Mouse (Mus musculus): ENCODE measurements around the gene Pabpc4l.
"Not testable (repeated sequence)": the region's sequence is repeated elsewhere in the genome, so short reads cannot be mapped to it uniquely, and the experiment has no call there.

The Pabpc4l gene

GRCm38 (mm10) chr3:46447481-46448265 is at the start of gene Pabpc4l:
TSS of gene Pabpc4l (minus strand) at chr3:46448219.
- DNase-seq (ENCODE audit: low spot score), result peak; percentile 54

GRCm38 (mm10) chr3:46490989-46491259 is 42.9 kb upstream of the Pabpc4l start:
- DNase-seq (ENCODE audit: low spot score), result no peak

- no peak for DNase-seq (ENCODE audit: low spot score)
These were observed 42.3 kb upstream of the Pabpc4l start for GRCm38 (mm10) chr3:46490132-46490988.

- not testable (repeated sequence) for DNase-seq (ENCODE audit: low spot score)
These were observed 38.1 kb upstream of the Pabpc4l start for GRCm38 (mm10) chr3:46486091-46486490.

GRCm38 (mm10) chr3:46448266-46448532 is 180 bp upstream of the Pabpc4l start:
- no peak for DNase-seq (ENCODE audit: low spot score)

GRCm38 (mm10) chr3:46431416-46431815 is 16.6 kb downstream of the Pabpc4l start:
- DNase-seq (ENCODE audit: low spot score), result no peak
